Mouse (Mus musculus) kidney, embryonic 16.5 days (tissue): ENCODE measurements at regions not wholly inside any gene's neighbourhood (a gene's known extent, or its start where the extent isn't known, plus 50 kb on each side); places are given as distances from the start of the nearest gene placed in this dataset.

Experiments used
- ATAC-seq: fragments of 200-750 bp; cut with Nextera tagmentation; 2 replicates; pipeline ENCODE4 v1.8.0; 2017; ENCODE audit warnings: moderate TSS enrichment; ENCODE audit not compliant: low FRiP score, low TSS enrichment
- H3K27ac ChIP-seq: fragments of 300-500 bp; sonication (generic); 2 replicates; pipeline ENCODE4 v1.5.1; 2014; ENCODE audit warnings: low read length
- H3K27me3 ChIP-seq: fragments of 300-500 bp; sonication (generic); 2 replicates; pipeline ENCODE4 v1.6.1; 2014; ENCODE audit warnings: low read length, control low read depth, mixed read lengths; ENCODE audit not compliant: insufficient read depth
- H3K36me3 ChIP-seq: fragments of 300-500 bp; sonication (generic); 2 replicates; pipeline ENCODE4 v1.6.1; 2014; ENCODE audit warnings: low read length, control low read depth, mixed read lengths; ENCODE audit not compliant: insufficient read depth
- H3K4me1 ChIP-seq: fragments of 300-500 bp; sonication (generic); 2 replicates; pipeline ENCODE4 v1.6.1; 2014; ENCODE audit warnings: low read length, control low read depth, mixed read lengths; ENCODE audit not compliant: insufficient read depth
- H3K4me2 ChIP-seq: fragments of 300-500 bp; sonication (generic); replicated peaks from 2 replicates; pipeline ENCODE4 v1.6.1; 2014; ENCODE audit warnings: low read depth, low read length
- H3K4me3 ChIP-seq: fragments of 300-500 bp; sonication (generic); 2 replicates; pipeline ENCODE4 v1.5.1; 2014; ENCODE audit warnings: mild to moderate bottlenecking, low read length
- H3K9ac ChIP-seq: fragments of 300-500 bp; sonication (generic); replicated peaks from 2 replicates; pipeline ENCODE4 v1.6.1; 2014; ENCODE audit warnings: low read length
- H3K9me3 ChIP-seq: fragments of 300-500 bp; sonication (generic); 2 replicates; pipeline ENCODE4 v1.6.1; 2016; ENCODE audit warnings: low read length, control low read depth
- WGBS: fragments of 180-500 bp; shearing (Covaris S2); extraction: QIAGEN DNeasy Blood & Tissue Kit; methylation state at CpG from one replicate; pipeline ENCODE4 v1.1.7; 2014; 5-methylcytosine and 5-hydroxymethylcytosine counted together

GRCm38 (mm10) chr4:12418086-12418485 lies 246.3 kb upstream of the Fam92a start:
- Histone ChIP-seq H3K4me3 (no peak overlapping the region), H3K27me3 (no peaks in the 10 kb centered on the region), H3K4me2 (no peak overlapping the region), H3K9me3 (no peaks in the 10 kb centered on the region), H3K9ac (no peak overlapping the region), H3K36me3 (no peaks in the 10 kb centered on the region), H3K27ac (no peak overlapping the region), H3K4me1 (no peaks in the 10 kb centered on the region)
- ATAC-seq: peak; percentile 83; the same call in 1 of the 2 replicates
- WGBS: 16% methylated on average over 3 of the region's 3 CpGs

- no peaks in the 10 kb centered on the region for H3K27me3 ChIP-seq
- 87% methylated on average over 1 of the region's 1 CpGs for WGBS
- H3K27ac ChIP-seq: no peak overlapping the region
- H3K4me3 ChIP-seq: no peak overlapping the region
- no peak overlapping the region for H3K9ac ChIP-seq
- no peak overlapping the region for H3K4me2 ChIP-seq
- H3K36me3 ChIP-seq: no peaks in the 10 kb centered on the region
- no peaks in the 10 kb centered on the region for H3K9me3 ChIP-seq
- no peaks in the 10 kb centered on the region for H3K4me1 ChIP-seq
- no peak for ATAC-seq
Observed at GRCm38 (mm10) chr4:12395344-12395743, 223.5 kb upstream of the Fam92a start.

GRCm38 (mm10) chr4:12376797-12377570 lies 205.2 kb upstream of the Fam92a start:
- H3K36me3 ChIP-seq: no peaks in the 10 kb centered on the region
- no peak overlapping the region for H3K4me2 ChIP-seq
- no peak overlapping the region for H3K27ac ChIP-seq
- no peaks in the 10 kb centered on the region for H3K27me3 ChIP-seq
- no peaks in the 10 kb centered on the region for H3K4me1 ChIP-seq
- H3K9me3 ChIP-seq: no peaks in the 10 kb centered on the region
- no peak overlapping the region for H3K4me3 ChIP-seq
- 80% methylated on average over 5 of the region's 5 CpGs for WGBS
- H3K9ac ChIP-seq: no peak overlapping the region
- no peak for ATAC-seq

- no peak overlapping the region for H3K4me2 ChIP-seq
- no peak overlapping the region for H3K4me3 ChIP-seq
- no peak overlapping the region for H3K9ac ChIP-seq
- H3K36me3 ChIP-seq: no peaks in the 10 kb centered on the region
- H3K27ac ChIP-seq: no peak overlapping the region
- H3K4me1 ChIP-seq: no peaks in the 10 kb centered on the region
- WGBS: 73% methylated on average over 2 of the region's 2 CpGs
- ATAC-seq: no peak
- no peaks in the 10 kb centered on the region for H3K9me3 ChIP-seq
- H3K27me3 ChIP-seq: no peaks in the 10 kb centered on the region
Observed at GRCm38 (mm10) chr4:12369551-12369950, 197.7 kb upstream of the Fam92a start.

GRCm38 (mm10) chr4:12356992-12357634 lies 185.3 kb upstream of the Fam92a start:
- H3K36me3 ChIP-seq: no peaks in the 10 kb centered on the region
- WGBS: 39% methylated on average over 2 of the region's 2 CpGs
- no peak overlapping the region for H3K9ac ChIP-seq
- no peak for ATAC-seq
- no peak overlapping the region for H3K4me2 ChIP-seq
- no peaks in the 10 kb centered on the region for H3K9me3 ChIP-seq
- no peak overlapping the region for H3K27ac ChIP-seq
- H3K27me3 ChIP-seq: no peaks in the 10 kb centered on the region
- no peak overlapping the region for H3K4me3 ChIP-seq
- H3K4me1 ChIP-seq: no peaks in the 10 kb centered on the region

GRCm38 (mm10) chr4:12353337-12353856 lies 181.6 kb upstream of the Fam92a start:
- no peaks in the 10 kb centered on the region for H3K9me3 ChIP-seq
- no peak overlapping the region for H3K4me3 ChIP-seq
- WGBS: 80% methylated on average over 3 of the region's 3 CpGs
- H3K27me3 ChIP-seq: no peaks in the 10 kb centered on the region
- H3K4me2 ChIP-seq: no peak overlapping the region
- ATAC-seq: no peak
- H3K27ac ChIP-seq: no peak overlapping the region
- H3K4me1 ChIP-seq: no peaks in the 10 kb centered on the region
- H3K9ac ChIP-seq: no peak overlapping the region
- no peaks in the 10 kb centered on the region for H3K36me3 ChIP-seq

GRCm38 (mm10) chr4:12339236-12339635 lies 167.4 kb upstream of the Fam92a start:
- 82% methylated on average over 1 of the region's 1 CpGs for WGBS
- Histone ChIP-seq H3K9ac (no peak overlapping the region), H3K27me3 (no peaks in the 10 kb centered on the region), H3K36me3 (no peaks in the 10 kb centered on the region), H3K4me1 (no peaks in the 10 kb centered on the region), H3K27ac (no peak overlapping the region), H3K9me3 (peaks cover 3% of the 10 kb centered on the region; the same call in 1 of the 2 replicates), H3K4me3 (no peak overlapping the region), H3K4me2 (no peak overlapping the region)
- no peak for ATAC-seq

- WGBS: 78% methylated on average over 7 of the region's 7 CpGs
- H3K9ac ChIP-seq: no peak overlapping the region
- no peak overlapping the region for H3K27ac ChIP-seq
- no peaks in the 10 kb centered on the region for H3K4me1 ChIP-seq
- ATAC-seq: no peak; the same call in 1 of the 2 replicates
- H3K9me3 ChIP-seq: no peaks in the 10 kb centered on the region
- no peak overlapping the region for H3K4me2 ChIP-seq
- no peaks in the 10 kb centered on the region for H3K36me3 ChIP-seq
- H3K27me3 ChIP-seq: no peaks in the 10 kb centered on the region
- no peak overlapping the region for H3K4me3 ChIP-seq
Observed at GRCm38 (mm10) chr4:12334832-12335587, 163.2 kb upstream of the Fam92a start.

GRCm38 (mm10) chr4:12334429-12334828 lies 162.6 kb upstream of the Fam92a start:
- ATAC-seq: no peak
- H3K9me3 ChIP-seq: no peaks in the 10 kb centered on the region
- H3K27ac ChIP-seq: no peak overlapping the region
- H3K36me3 ChIP-seq: no peaks in the 10 kb centered on the region
- H3K27me3 ChIP-seq: no peaks in the 10 kb centered on the region
- no peak overlapping the region for H3K9ac ChIP-seq
- 64% methylated on average over 9 of the region's 9 CpGs for WGBS
- H3K4me1 ChIP-seq: no peaks in the 10 kb centered on the region
- H3K4me2 ChIP-seq: no peak overlapping the region
- no peak overlapping the region for H3K4me3 ChIP-seq
